Mouse (Mus musculus): ENCODE measurements around the gene Selenow.

DNA sequence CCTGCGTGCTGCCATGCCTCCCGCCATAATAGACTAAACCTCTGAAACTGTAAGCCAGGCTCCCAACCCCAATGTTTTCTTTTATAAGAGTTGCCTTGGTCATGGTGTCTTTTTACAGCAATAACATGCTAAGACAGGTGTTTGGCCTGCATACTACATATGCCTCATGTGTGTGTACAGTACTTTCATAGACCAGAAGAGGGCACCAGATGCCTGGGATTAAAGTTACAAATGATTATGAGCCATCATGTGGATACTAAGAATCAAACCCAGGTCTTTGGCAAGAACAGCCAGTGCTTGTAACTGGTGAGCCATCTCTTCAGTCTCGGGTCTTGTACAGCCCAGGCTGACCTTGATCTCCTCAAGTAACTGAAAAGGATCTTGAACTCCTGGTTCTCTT, 47.5 kb upstream of the Selenow start:
- TF ChIP-seq CTCF (IDR thresholded peaks at IDR 0.05; ENCODE audit: low read depth, low read length) (peak; percentile 19; the same call in 1 of the 2 replicates), POLR2A (IDR thresholded peaks at IDR 0.05; ENCODE audit: extremely low read depth, insufficient read depth, low read length) (no peak)

Data from liver, adult 2 months (tissue).